Mouse (Mus musculus): ENCODE results near the gene Naaladl1. TPM values are rescaled to one million over a fixed set of nuclear protein-coding genes. Genes with fewer than 3 reads are reported as not detected.
"Not testable (repeated sequence)": the region's sequence is repeated elsewhere in the genome, so short reads cannot be mapped to it uniquely, and the experiment has no call there.

Gene Naaladl1
- polyA plus RNA-seq, 1 experiment from 2014 or later = 0.21 TPM

DNA sequence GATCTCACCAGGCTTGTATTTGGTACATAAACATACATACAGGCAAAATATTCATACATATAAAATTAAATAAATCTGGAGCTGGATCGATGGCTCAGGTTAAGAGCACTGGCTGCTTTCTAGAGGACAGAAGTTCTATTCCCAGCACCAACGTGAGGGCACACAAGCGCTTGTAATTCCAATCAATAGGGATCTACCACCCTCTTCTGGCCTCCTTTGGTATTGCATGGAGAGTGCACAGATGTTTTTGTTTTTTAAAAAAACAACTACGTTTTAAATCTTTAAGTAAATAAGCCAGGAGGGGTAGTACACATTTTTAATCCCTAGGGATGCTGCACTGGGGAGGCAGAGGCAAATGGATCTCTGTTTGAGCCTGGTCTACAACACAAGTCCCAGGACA is 20.7 kb downstream of the Naaladl1 start:
- ATAC-seq (replicated peaks; ENCODE audit: insufficient number of reproducible peaks, low FRiP score, low TSS enrichment, low read depth) (no peak), DNase-seq (ENCODE audit: low spot score) (peak; percentile 78)
- H3K36me3 ChIP-seq (replicated peaks; ENCODE audit: control insufficient read depth, insufficient read depth, low read depth, low read length) = no peaks in the 10 kb centered on the region
- H3K27me3 ChIP-seq (ENCODE audit: control insufficient read depth, insufficient read depth, low read length) = no peaks in the 10 kb centered on the region
- no peak overlapping the region for H3K4me3 ChIP-seq (ENCODE audit: low read depth, low read length)
- H3K4me2 ChIP-seq (ENCODE audit: low read depth, low read length) = no peak overlapping the region
- H3K9me3 ChIP-seq (replicated peaks; ENCODE audit: control insufficient read depth, low read length) = no peaks in the 10 kb centered on the region
- 19% methylated on average over 4 of the region's 4 CpGs for WGBS
- no peak overlapping the region for H3K9ac ChIP-seq (replicated peaks; ENCODE audit: low read length)
- H3K27ac ChIP-seq (replicated peaks; ENCODE audit: low read depth, low read length) = no peak overlapping the region
- no peaks in the 10 kb centered on the region for H3K4me1 ChIP-seq (ENCODE audit: control insufficient read depth, insufficient read depth, low read length)

DNA sequence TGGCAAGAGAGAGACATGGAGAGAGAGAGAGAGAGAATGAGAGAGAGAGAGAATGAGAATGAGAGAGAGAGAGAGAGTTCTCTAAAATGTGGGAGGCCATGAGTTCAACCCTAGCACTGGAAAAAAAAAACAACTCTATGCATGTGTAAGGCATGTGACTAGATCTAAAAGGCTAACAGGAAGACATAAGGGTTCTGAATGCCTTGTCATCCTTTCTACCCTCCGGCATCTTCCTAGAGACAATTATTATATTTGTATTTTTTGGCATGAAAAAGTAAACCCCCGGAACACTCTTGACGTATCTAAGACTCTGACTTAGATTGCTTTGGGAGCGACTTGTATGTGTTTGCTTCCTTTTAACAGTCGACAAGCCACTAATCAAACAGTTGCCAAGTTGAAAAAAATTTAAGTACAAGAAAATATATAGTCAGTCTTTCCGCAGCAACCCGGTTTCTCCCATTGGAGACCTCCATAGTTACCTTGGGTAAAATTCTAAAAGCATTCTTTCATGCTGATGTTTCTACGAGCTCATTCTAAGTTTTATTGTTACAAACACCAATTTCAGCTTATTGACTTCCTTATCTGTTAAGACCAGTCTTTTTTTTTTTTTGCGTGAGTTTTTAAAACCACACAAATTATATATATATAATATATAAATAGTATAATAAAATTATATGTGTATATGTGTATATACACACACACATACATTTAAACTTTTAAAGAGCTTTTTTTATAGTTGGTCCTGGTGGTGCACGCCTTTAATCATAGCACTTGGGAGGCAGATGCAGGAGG is 21.4 kb downstream of the Naaladl1 start:
- no peaks in the 10 kb centered on the region for H3K4me1 ChIP-seq (ENCODE audit: control insufficient read depth, insufficient read depth, low read length)
- 72% methylated on average over 10 of the region's 10 CpGs for WGBS
- H3K4me2 ChIP-seq (ENCODE audit: low read depth, low read length) = peak overlapping the region; percentile 68
- DNase-seq (ENCODE audit: low spot score) = no peak
- H3K4me3 ChIP-seq (ENCODE audit: low read depth, low read length) = peak overlapping the region; percentile 54
- no peaks in the 10 kb centered on the region for H3K36me3 ChIP-seq (replicated peaks; ENCODE audit: control insufficient read depth, insufficient read depth, low read depth, low read length)
- no peak for ATAC-seq (replicated peaks; ENCODE audit: insufficient number of reproducible peaks, low FRiP score, low TSS enrichment, low read depth)
- H3K27me3 ChIP-seq (ENCODE audit: control insufficient read depth, insufficient read depth, low read length) = no peaks in the 10 kb centered on the region
- peak overlapping the region; percentile 69; the same call in 1 of the 2 replicates for H3K9ac ChIP-seq (replicated peaks; ENCODE audit: low read length)
- 0 out of 2 replicates have a peak overlapping the region, but pooled peaks have one; percentile 42 for H3K27ac ChIP-seq (replicated peaks; ENCODE audit: low read depth, low read length)
- no peaks in the 10 kb centered on the region for H3K9me3 ChIP-seq (replicated peaks; ENCODE audit: control insufficient read depth, low read length)

DNA sequence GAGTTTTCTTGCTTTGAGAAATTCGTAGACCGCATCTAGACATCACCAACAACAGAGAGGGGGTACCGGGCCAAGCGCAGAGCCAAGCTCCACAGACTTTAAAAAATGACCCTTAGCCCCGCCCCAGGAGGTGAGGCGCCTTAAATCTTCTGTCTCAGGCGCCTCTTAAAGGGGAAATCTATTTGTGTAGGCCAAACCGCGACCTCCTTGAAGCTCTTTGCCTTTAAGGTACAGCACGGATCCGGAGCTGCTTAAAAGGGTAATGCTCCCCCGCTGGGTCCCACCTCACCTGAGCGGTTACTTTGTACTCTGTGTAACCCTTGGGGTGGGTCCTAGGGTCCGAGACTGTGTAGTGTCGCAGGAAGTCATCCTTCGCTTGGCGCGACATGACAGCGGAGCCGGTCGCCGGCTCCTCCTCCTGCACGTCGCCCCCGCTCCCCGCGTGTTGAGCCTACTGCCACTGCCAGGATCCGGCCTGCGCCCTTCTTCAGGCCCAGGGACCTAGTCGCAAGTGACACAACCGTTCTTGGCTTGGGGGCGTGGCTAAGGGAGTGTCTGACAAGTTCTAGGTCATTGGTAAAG is 22.3 kb downstream of the Naaladl1 start, which contains the start of gene Snx15:
Snx15 (minus strand) TSS at position 545 of the 582 bp plus-strand sequence.
- ATAC-seq (replicated peaks; ENCODE audit: insufficient number of reproducible peaks, low FRiP score, low TSS enrichment, low read depth) = peak; percentile 89
- H3K27ac ChIP-seq (replicated peaks; ENCODE audit: low read depth, low read length) = peak within 1 kb of the TSS; percentile 42
- no peaks in the 10 kb centered on the region for H3K36me3 ChIP-seq (replicated peaks; ENCODE audit: control insufficient read depth, insufficient read depth, low read depth, low read length)
- peak within 1 kb of the TSS; percentile 54 for H3K4me3 ChIP-seq (ENCODE audit: low read depth, low read length)
- peak; percentile 94 for DNase-seq (ENCODE audit: low spot score)
- peak within 1 kb of the TSS; percentile 69 for H3K9ac ChIP-seq (replicated peaks; ENCODE audit: low read length)
- H3K9me3 ChIP-seq (replicated peaks; ENCODE audit: control insufficient read depth, low read length) = no peaks in the 10 kb centered on the region
- H3K4me1 ChIP-seq (ENCODE audit: control insufficient read depth, insufficient read depth, low read length) = no peaks in the 10 kb centered on the region
- under 1% methylated on average over 32 of the region's 32 CpGs for WGBS
- no peaks in the 10 kb centered on the region for H3K27me3 ChIP-seq (ENCODE audit: control insufficient read depth, insufficient read depth, low read length)
- peak within 1 kb of the TSS; percentile 68 for H3K4me2 ChIP-seq (ENCODE audit: low read depth, low read length)

DNA sequence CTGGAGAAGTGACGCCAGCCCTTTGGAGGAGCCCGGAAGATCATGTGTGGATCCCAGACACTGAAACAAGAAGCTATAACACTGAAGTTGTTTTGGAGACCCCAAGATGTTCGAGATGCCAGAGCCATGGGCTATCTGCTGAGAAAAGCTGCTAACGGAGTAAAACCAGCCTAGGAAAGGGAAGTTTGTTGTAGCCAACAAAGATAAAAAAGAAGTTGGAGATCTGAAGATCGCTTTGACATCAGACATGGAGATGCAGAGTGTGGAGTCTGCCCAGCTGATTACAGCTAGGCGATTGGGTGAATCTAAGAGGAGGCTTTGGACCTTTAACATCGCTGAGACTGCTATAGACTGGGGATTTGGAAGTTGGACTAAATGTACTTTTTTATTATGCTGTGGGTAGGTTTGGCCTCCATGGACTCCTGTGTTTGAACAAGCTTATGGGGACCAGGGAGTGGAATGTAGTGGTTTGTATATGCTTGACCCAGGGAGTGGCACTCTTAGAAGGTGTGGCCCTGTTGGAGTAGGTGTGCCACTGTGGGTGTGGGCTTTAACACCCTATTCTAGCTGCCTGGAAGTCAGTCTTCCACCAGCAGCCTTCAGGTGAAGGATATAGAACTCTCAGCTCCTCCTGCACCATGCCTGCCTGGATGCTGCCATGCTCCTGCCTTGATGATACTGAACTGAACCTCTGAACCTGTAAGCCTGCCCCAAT is 25.0 kb downstream of the Naaladl1 start:
- not testable (repeated sequence) for H3K9ac ChIP-seq (replicated peaks; ENCODE audit: low read length); H3K4me3 ChIP-seq (ENCODE audit: low read depth, low read length); ATAC-seq (replicated peaks; ENCODE audit: insufficient number of reproducible peaks, low FRiP score, low TSS enrichment, low read depth); H3K4me1 ChIP-seq (ENCODE audit: control insufficient read depth, insufficient read depth, low read length); H3K4me2 ChIP-seq (ENCODE audit: low read depth, low read length); H3K27me3 ChIP-seq (ENCODE audit: control insufficient read depth, insufficient read depth, low read length); DNase-seq (ENCODE audit: low spot score); H3K27ac ChIP-seq (replicated peaks; ENCODE audit: low read depth, low read length); H3K36me3 ChIP-seq (replicated peaks; ENCODE audit: control insufficient read depth, insufficient read depth, low read depth, low read length); H3K9me3 ChIP-seq (replicated peaks; ENCODE audit: control insufficient read depth, low read length)
- 79% methylated on average over 7 of the region's 7 CpGs for WGBS

DNA sequence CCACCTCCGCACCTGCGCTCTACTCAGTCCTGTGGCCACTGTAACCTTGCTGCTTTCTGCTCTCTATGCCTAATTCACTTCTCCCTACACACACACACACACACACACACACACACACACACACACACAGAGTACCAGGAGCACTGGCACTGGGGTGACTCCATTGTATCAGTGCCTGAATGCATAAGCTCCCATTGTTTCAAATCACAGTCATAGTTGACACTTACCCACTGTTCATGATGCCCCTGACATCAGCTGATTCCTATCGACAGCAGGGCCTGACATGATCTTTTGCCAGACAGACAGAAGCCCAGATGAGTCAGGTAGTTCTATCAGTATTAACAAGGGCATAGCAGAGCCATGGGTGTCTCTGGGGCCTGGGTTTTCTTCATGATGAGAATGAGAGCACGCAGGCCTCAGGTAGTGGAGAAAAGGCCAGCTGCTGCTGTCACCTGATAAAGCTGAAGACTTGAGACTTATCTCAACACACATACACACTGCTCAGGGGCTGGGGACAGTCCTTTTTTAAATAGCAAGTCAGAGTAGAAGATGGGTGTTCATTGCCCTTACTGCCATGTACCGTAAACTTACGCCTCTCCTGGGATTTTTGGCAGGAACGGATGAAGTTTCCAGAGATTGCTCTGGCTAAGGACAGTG is 26.7 kb downstream of the Naaladl1 start:
- Histone ChIP-seq H3K9ac (replicated peaks; ENCODE audit: low read length) (no peak overlapping the region), H3K9me3 (replicated peaks; ENCODE audit: control insufficient read depth, low read length) (no peaks in the 10 kb centered on the region), H3K36me3 (replicated peaks; ENCODE audit: control insufficient read depth, insufficient read depth, low read depth, low read length) (no peaks in the 10 kb centered on the region; the same call in 1 of the 2 replicates), H3K27me3 (ENCODE audit: control insufficient read depth, insufficient read depth, low read length) (no peaks in the 10 kb centered on the region), H3K4me3 (ENCODE audit: low read depth, low read length) (no peak overlapping the region), H3K4me1 (ENCODE audit: control insufficient read depth, insufficient read depth, low read length) (no peaks in the 10 kb centered on the region), H3K4me2 (ENCODE audit: low read depth, low read length) (no peak overlapping the region), H3K27ac (replicated peaks; ENCODE audit: low read depth, low read length) (no peak overlapping the region)
- 81% methylated on average over 7 of the region's 7 CpGs for WGBS
- ATAC-seq (replicated peaks; ENCODE audit: insufficient number of reproducible peaks, low FRiP score, low TSS enrichment, low read depth) (no peak), DNase-seq (ENCODE audit: low spot score) (no peak)

DNA sequence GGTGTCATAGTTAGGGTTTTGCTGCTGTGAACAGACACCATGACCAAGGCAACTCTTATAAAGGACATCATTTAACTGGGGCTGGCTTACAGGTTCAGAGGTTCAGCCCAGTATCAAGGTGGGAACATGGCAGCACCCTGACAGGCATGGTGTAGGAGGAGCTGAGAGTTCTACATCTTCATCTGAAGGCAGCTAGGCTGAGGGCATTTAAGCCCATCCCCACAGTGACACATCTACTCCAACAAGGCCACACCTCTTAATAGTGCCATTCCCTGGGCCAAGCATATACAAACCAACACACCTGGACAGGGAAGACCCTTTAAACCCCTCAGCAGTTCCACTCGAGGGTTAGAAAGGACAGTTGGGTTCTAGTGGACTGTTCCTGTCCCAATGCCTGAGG is 27.6 kb downstream of the Naaladl1 start:
- H3K27me3 ChIP-seq (ENCODE audit: control insufficient read depth, insufficient read depth, low read length); ATAC-seq (replicated peaks; ENCODE audit: insufficient number of reproducible peaks, low FRiP score, low TSS enrichment, low read depth); H3K4me1 ChIP-seq (ENCODE audit: control insufficient read depth, insufficient read depth, low read length); H3K9me3 ChIP-seq (replicated peaks; ENCODE audit: control insufficient read depth, low read length); H3K4me3 ChIP-seq (ENCODE audit: low read depth, low read length); H3K4me2 ChIP-seq (ENCODE audit: low read depth, low read length); H3K36me3 ChIP-seq (replicated peaks; ENCODE audit: control insufficient read depth, insufficient read depth, low read depth, low read length); DNase-seq (ENCODE audit: low spot score); H3K27ac ChIP-seq (replicated peaks; ENCODE audit: low read depth, low read length); H3K9ac ChIP-seq (replicated peaks; ENCODE audit: low read length): not testable (repeated sequence)
- WGBS = 52% methylated on average over 1 of the region's 1 CpGs

DNA sequence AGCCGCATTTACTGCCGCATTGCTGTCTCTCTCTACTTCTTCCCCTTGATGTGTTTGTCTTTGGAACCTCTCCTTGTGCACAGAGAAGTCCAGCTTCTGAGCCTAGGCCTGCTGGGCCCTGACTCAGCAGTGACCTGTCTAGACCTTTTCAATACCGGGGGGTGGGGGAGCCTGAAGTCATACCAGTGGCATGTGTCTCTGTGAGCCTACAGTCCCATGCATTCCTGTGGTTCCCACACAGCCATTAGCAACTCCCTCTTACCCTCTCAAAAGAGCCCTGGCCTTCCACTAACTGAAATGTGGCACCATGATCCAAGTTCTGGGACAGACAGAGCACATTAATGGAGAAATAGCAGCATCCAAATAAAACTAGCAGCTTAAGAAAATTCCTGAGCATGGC is 30.8 kb downstream of the Naaladl1 start:
- DNase-seq (ENCODE audit: low spot score) (no peak), ATAC-seq (replicated peaks; ENCODE audit: insufficient number of reproducible peaks, low FRiP score, low TSS enrichment, low read depth) (no peak)
- 81% methylated on average over 3 of the region's 3 CpGs for WGBS
- Histone ChIP-seq H3K27me3 (ENCODE audit: control insufficient read depth, insufficient read depth, low read length) (no peaks in the 10 kb centered on the region), H3K36me3 (replicated peaks; ENCODE audit: control insufficient read depth, insufficient read depth, low read depth, low read length) (no peaks in the 10 kb centered on the region; the same call in 1 of the 2 replicates), H3K4me3 (ENCODE audit: low read depth, low read length) (no peak overlapping the region), H3K9ac (replicated peaks; ENCODE audit: low read length) (0 out of 2 replicates have a peak overlapping the region, but pooled peaks have one; percentile 9), H3K9me3 (replicated peaks; ENCODE audit: control insufficient read depth, low read length) (no peaks in the 10 kb centered on the region), H3K4me1 (ENCODE audit: control insufficient read depth, insufficient read depth, low read length) (no peaks in the 10 kb centered on the region), H3K27ac (replicated peaks; ENCODE audit: low read depth, low read length) (no peak overlapping the region), H3K4me2 (ENCODE audit: low read depth, low read length) (no peak overlapping the region)
